Mouse (Mus musculus): ENCODE data around the gene Apoc1. TPM values are rescaled to one million over a fixed set of nuclear protein-coding genes. Genes with fewer than 3 reads are reported as not detected.

Apoc1 gene
- total and polyA plus RNA-seq, 3 experiments, result 4.8 to 15.3 (median 12.3) TPM

DNA sequence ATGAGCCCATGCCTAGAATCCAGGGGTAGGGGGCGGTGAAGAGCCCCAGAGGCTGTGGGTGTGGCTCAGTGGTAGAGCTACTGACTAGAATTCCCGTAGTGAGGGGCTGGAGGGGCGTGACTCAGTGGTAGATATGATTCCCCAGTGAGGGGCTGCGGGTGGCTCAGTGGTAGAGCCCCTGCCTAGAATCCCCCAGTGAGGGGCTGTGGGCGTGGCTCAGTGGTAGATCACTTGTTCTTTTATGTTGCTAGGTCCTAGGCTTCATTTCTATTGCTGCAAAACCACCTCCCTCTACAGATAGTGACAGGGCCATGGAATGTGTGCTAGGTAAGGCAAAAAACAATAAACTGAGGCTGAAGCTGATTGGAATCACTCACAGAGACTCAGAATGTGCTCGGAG is 3.4 kb upstream of the Apoc1 start:
- Histone ChIP-seq H3K36me3 (replicated peaks) (peaks cover 47% of the 10 kb centered on the region), H3K4me1 (ENCODE audit: insufficient read depth, low read depth, low read length) (peaks cover 91% of the 10 kb centered on the region), H3K9me3 (replicated peaks) (peaks cover 13% of the 10 kb centered on the region), H3K4me3 (ENCODE audit: low read depth, low read length) (no peak overlapping the region; the same call in 1 of the 2 replicates), H3K27me3 (ENCODE audit: insufficient read depth, low read length) (no peaks in the 10 kb centered on the region)
- DNase-seq (ENCODE audit: low spot score) (no peak), ATAC-seq (ENCODE audit: extremely low read depth, insufficient number of reproducible peaks, low FRiP score, poor library complexity, severe bottlenecking) (no peak)
- TF ChIP-seq CTCF (IDR thresholded peaks at IDR 0.05; ENCODE audit: low read depth, low read length) (no peak), POLR2AphosphoS5 (IDR thresholded peaks at IDR 0.05; ENCODE audit: insufficient replicate concordance, low read depth, low read length) (no peak), GATA2 (IDR thresholded peaks at IDR 0.05; ENCODE audit: borderline replicate concordance, low read depth, low read length) (no peak), TAL1 (conservative IDR thresholded peaks at IDR 0.05; ENCODE audit: low read depth, low read length) (no peak), GATA1 (IDR thresholded peaks at IDR 0.05; ENCODE audit: borderline replicate concordance, low read length) (no peak)

DNA sequence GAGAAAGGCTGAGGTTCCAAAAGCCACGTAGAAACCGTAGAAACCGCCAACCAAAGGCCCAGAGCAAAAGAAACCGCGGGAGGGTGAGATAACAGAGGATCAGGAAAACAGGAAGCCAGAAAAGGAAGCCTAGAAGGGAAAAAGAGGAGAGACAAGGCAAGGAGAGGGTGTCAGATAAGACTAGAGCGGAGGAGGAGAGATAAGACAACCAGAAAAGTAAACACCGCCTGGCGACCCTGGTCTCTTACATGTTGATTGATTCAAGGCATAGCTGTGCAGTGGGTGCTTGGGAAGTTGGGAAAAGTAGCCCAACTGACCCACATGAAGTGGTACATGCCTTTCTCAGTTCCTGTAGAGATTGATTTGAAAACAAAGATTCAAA is 2.7 kb upstream of the Apoc1 start:
- no peak for TF ChIP-seq GATA1 (IDR thresholded peaks at IDR 0.05; ENCODE audit: borderline replicate concordance, low read length)
- peak; percentile 59 for TF ChIP-seq TAL1 (conservative IDR thresholded peaks at IDR 0.05; ENCODE audit: low read depth, low read length)

DNA sequence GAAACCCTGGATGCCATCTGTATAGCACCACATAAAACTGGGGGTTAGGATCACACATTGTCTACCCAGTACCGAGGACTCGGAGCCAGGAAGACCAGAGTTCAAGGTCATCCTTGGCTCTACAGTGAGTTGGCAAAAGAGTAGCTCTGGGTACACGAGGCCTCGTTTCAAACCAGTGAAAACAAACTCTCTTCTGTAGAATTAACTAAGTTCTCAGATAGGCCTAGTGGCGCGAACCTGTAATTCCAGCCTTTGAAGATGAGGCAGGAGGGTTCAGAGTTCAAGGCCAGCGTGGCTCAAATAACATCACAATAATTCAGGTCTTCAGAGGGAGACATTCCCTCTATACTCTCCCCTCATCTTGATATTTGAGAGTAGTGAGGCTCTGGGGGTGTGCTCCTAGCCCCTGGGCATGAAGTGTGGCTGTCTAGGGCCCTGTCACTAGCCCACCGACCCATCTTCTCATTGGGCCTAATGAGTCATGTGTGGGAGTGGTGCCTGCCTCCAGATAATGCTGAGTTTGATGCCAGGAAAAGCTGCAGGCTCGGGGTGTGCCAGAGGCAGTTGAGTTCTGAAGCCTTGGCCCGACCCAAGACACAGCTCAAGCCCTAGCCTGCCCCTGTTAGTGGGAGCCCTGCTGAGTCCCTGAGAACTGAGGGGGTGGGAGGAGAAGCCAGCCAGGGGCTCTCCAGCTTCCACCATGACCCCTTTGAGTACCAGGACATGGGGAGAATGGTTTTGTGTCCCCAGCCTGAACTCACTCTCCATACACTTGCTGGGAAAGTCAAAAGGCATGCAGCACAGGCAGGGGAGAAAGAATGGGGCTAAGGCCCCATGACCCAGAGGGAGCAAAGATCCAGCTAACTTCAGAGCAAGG is 2.1 kb upstream of the Apoc1 start:
- H3K4me1 ChIP-seq (ENCODE audit: insufficient read depth, low read depth, low read length), result peaks cover 86% of the 10 kb centered on the region
- peaks cover 34% of the 10 kb centered on the region for H3K36me3 ChIP-seq (replicated peaks)
- no peak for ATAC-seq (ENCODE audit: extremely low read depth, insufficient number of reproducible peaks, low FRiP score, poor library complexity, severe bottlenecking)
- H3K27me3 ChIP-seq (ENCODE audit: insufficient read depth, low read length), result no peaks in the 10 kb centered on the region
- H3K9me3 ChIP-seq (replicated peaks), result peaks cover 13% of the 10 kb centered on the region
- no peak for DNase-seq (ENCODE audit: low spot score)
- TF ChIP-seq CTCF (IDR thresholded peaks at IDR 0.05; ENCODE audit: low read depth, low read length) (no peak), GATA1 (IDR thresholded peaks at IDR 0.05; ENCODE audit: borderline replicate concordance, low read length) (no peak), POLR2AphosphoS5 (IDR thresholded peaks at IDR 0.05; ENCODE audit: insufficient replicate concordance, low read depth, low read length) (no peak), TAL1 (conservative IDR thresholded peaks at IDR 0.05; ENCODE audit: low read depth, low read length) (no peak), GATA2 (IDR thresholded peaks at IDR 0.05; ENCODE audit: borderline replicate concordance, low read depth, low read length) (no peak)
- H3K4me3 ChIP-seq (ENCODE audit: low read depth, low read length), result peak overlapping the region; percentile 34; the same call in 1 of the 2 replicates

More for the DNA sequence above, 2.7 kb upstream of the Apoc1 start:
- ATAC-seq (ENCODE audit: extremely low read depth, insufficient number of reproducible peaks, low FRiP score, poor library complexity, severe bottlenecking) (peak; percentile 87), DNase-seq (ENCODE audit: low spot score) (peak; percentile 31)
- Histone ChIP-seq H3K4me1 (ENCODE audit: insufficient read depth, low read depth, low read length) (peaks cover 87% of the 10 kb centered on the region), H3K9me3 (replicated peaks) (peaks cover 13% of the 10 kb centered on the region), H3K27me3 (ENCODE audit: insufficient read depth, low read length) (no peaks in the 10 kb centered on the region), H3K36me3 (replicated peaks) (peaks cover 41% of the 10 kb centered on the region), H3K4me3 (ENCODE audit: low read depth, low read length) (no peak overlapping the region; the same call in 1 of the 2 replicates)

DNA sequence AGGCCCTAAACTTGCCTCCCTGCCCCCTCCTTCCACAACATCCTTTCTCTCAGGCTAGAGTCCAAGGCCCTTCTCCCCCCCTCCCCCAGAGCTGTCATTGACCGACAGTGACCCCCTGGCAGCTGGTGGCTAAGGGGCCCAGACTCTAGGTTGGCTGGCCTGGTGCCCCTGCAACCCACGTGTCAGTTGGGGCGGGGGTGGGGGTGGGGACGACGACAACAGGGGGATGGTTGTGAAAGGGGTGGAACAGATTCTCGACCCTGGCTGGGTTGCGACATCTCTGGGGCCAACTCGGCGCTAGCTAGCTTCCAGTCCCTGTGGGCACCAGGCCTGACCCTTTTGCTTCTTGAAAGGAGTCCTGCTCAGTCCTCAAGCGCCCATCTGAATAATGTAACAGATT is 961 bp upstream of the Apoc1 start:
- peaks cover 23% of the 10 kb centered on the region for H3K36me3 ChIP-seq (replicated peaks)
- peak overlapping the region; percentile 47; the same call in 1 of the 2 replicates for H3K4me3 ChIP-seq (ENCODE audit: low read depth, low read length)
- no peaks in the 10 kb centered on the region for H3K27me3 ChIP-seq (ENCODE audit: insufficient read depth, low read length)
- no peak for TF ChIP-seq GATA1 (IDR thresholded peaks at IDR 0.05; ENCODE audit: borderline replicate concordance, low read length)
- TF ChIP-seq CTCF (IDR thresholded peaks at IDR 0.05; ENCODE audit: low read depth, low read length), result no peak
- no peak for TF ChIP-seq POLR2AphosphoS5 (IDR thresholded peaks at IDR 0.05; ENCODE audit: insufficient replicate concordance, low read depth, low read length)
- no peak for TF ChIP-seq TAL1 (conservative IDR thresholded peaks at IDR 0.05; ENCODE audit: low read depth, low read length)
- TF ChIP-seq GATA2 (IDR thresholded peaks at IDR 0.05; ENCODE audit: borderline replicate concordance, low read depth, low read length), result no peak
- DNase-seq (ENCODE audit: low spot score), result peak; percentile 53
- peaks cover 74% of the 10 kb centered on the region for H3K4me1 ChIP-seq (ENCODE audit: insufficient read depth, low read depth, low read length)
- no peak for ATAC-seq (ENCODE audit: extremely low read depth, insufficient number of reproducible peaks, low FRiP score, poor library complexity, severe bottlenecking)
- peaks cover 13% of the 10 kb centered on the region for H3K9me3 ChIP-seq (replicated peaks)

DNA sequence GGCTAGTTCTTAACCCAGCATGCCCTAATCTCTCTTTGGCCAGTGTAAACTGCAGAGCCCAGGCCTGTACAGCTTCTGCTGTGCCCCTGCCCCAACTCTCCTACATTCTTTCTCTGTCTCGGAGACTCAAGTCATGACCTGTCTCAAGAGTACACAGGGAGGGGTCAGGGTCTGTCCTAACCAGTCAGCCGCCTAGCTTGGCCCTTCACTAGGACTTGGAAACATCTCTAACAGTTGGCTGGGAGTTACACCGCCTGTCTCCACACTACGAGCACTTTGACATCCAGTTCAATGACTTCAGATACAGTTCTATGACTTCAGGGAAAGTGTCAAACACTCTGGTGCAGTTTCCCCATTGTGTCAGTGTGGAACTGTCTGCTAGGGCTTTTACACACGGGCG is 1.0 kb downstream of the Apoc1 start:
- no peak for TF ChIP-seq GATA2 (IDR thresholded peaks at IDR 0.05; ENCODE audit: borderline replicate concordance, low read depth, low read length)
- no peak for TF ChIP-seq CTCF (IDR thresholded peaks at IDR 0.05; ENCODE audit: low read depth, low read length)
- no peak for TF ChIP-seq POLR2AphosphoS5 (IDR thresholded peaks at IDR 0.05; ENCODE audit: insufficient replicate concordance, low read depth, low read length)
- no peak for TF ChIP-seq TAL1 (conservative IDR thresholded peaks at IDR 0.05; ENCODE audit: low read depth, low read length)
- no peak for TF ChIP-seq GATA1 (IDR thresholded peaks at IDR 0.05; ENCODE audit: borderline replicate concordance, low read length)
- Histone ChIP-seq H3K36me3 (replicated peaks) (peaks cover 6% of the 10 kb centered on the region), H3K27me3 (ENCODE audit: insufficient read depth, low read length) (no peaks in the 10 kb centered on the region), H3K9me3 (replicated peaks) (peaks cover 1% of the 10 kb centered on the region), H3K4me3 (ENCODE audit: low read depth, low read length) (peak overlapping the region; percentile 61), H3K4me1 (ENCODE audit: insufficient read depth, low read depth, low read length) (peaks cover 67% of the 10 kb centered on the region)
- no peak for DNase-seq (ENCODE audit: low spot score)
- ATAC-seq (ENCODE audit: extremely low read depth, insufficient number of reproducible peaks, low FRiP score, poor library complexity, severe bottlenecking), result no peak

DNA sequence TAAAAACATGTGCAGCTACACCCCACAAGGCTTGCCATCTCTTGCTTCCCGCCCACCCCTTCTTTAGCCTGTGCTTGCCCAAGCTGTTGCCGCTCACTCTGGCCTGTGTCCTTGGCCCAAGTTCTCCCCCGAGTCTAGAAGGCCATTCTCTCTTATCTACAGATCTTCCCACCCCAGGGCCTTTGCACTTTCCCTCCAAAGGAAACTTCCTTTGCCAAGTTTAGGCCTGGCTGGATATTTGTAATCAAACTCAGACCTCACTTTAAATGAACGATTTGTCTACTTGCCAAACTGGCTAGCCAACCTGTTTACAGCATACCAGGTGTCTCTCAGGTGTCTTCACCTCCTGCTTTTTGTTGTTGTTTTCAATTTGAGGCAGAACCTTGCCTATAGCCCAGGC is 1.6 kb downstream of the Apoc1 start:
- Histone ChIP-seq H3K4me3 (ENCODE audit: low read depth, low read length) (no peak overlapping the region), H3K27me3 (ENCODE audit: insufficient read depth, low read length) (no peaks in the 10 kb centered on the region)
- TF ChIP-seq TAL1 (conservative IDR thresholded peaks at IDR 0.05; ENCODE audit: low read depth, low read length) (no peak), POLR2AphosphoS5 (IDR thresholded peaks at IDR 0.05; ENCODE audit: insufficient replicate concordance, low read depth, low read length) (no peak), GATA1 (IDR thresholded peaks at IDR 0.05; ENCODE audit: borderline replicate concordance, low read length) (no peak), GATA2 (IDR thresholded peaks at IDR 0.05; ENCODE audit: borderline replicate concordance, low read depth, low read length) (no peak), CTCF (IDR thresholded peaks at IDR 0.05; ENCODE audit: low read depth, low read length) (no peak)

More for the DNA sequence above, 1.6 kb downstream of the Apoc1 start:
- ATAC-seq (ENCODE audit: extremely low read depth, insufficient number of reproducible peaks, low FRiP score, poor library complexity, severe bottlenecking) (no peak), DNase-seq (ENCODE audit: low spot score) (no peak)
- no peaks in the 10 kb centered on the region for H3K9me3 ChIP-seq (replicated peaks)
- peaks cover under 1% of the 10 kb centered on the region for H3K36me3 ChIP-seq (replicated peaks)
- peaks cover 61% of the 10 kb centered on the region for H3K4me1 ChIP-seq (ENCODE audit: insufficient read depth, low read depth, low read length)

Measured in G1E (cell line).